Mouse (Mus musculus): ENCODE measurements at regions not wholly inside any gene's neighbourhood (a gene's known extent, or its start where the extent isn't known, plus 50 kb on each side); places are given as distances from the start of the nearest gene placed in this dataset.

DNA sequence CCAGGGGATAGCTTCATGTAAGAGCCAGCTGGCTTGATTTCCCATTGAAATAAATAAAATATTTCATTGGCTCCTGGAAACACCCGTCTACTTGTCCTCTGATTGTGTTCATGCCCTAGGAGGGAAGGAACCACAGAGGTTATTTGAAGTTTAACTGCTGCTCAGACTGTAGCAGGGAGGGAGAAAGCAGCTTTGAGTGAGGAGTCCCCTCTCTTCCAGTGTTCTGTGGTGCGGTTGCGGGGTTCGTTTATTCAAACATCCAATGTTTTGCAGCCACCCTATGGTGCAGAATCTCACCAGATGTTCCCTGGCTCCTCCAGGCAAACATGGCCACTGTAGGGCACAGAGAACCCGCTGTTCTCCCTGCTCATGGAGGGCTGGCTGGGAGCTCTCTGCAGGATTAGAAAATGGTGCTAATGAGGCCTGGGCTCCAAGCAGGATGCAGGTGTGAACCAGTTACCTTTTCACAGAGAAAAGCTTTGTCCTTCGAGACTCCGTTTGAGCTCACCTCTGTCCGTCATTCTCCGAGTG is 390.7 kb downstream of the Gpat3 start:
- 75% methylated on average over 9 of the region's 9 CpGs for WGBS
- DNase-seq (ENCODE audit: low spot score) (no peak), ATAC-seq (no peak)
- H3K27me3 ChIP-seq (replicated peaks; ENCODE audit: insufficient read depth, low read length) = no peaks in the 10 kb centered on the region
- H3K4me1 ChIP-seq (ENCODE audit: insufficient read depth, low read depth, low read length) = no peaks in the 10 kb centered on the region
- H3K4me2 ChIP-seq (replicated peaks; ENCODE audit: low read depth, low read length) = no peak overlapping the region
- no peak overlapping the region for H3K4me3 ChIP-seq (ENCODE audit: low read depth, low read length)
- no peaks in the 10 kb centered on the region for H3K9me3 ChIP-seq (ENCODE audit: low read length)
- TF ChIP-seq CTCF (IDR thresholded peaks at IDR 0.05) = no peak
- TF ChIP-seq EP300 (IDR thresholded peaks at IDR 0.05) = no peak
- H3K9ac ChIP-seq (replicated peaks; ENCODE audit: low read depth) = no peak overlapping the region
- no peaks in the 10 kb centered on the region for H3K36me3 ChIP-seq (ENCODE audit: insufficient read depth, low read length)
- H3K27ac ChIP-seq (ENCODE audit: low read length) = no peak overlapping the region

- Histone ChIP-seq H3K27ac (ENCODE audit: low read length) (no peak overlapping the region), H3K9me3 (ENCODE audit: low read length) (no peaks in the 10 kb centered on the region), H3K4me3 (ENCODE audit: low read depth, low read length) (no peak overlapping the region), H3K4me2 (replicated peaks; ENCODE audit: low read depth, low read length) (no peak overlapping the region), H3K9ac (replicated peaks; ENCODE audit: low read depth) (no peak overlapping the region), H3K4me1 (ENCODE audit: insufficient read depth, low read depth, low read length) (no peaks in the 10 kb centered on the region), H3K36me3 (ENCODE audit: insufficient read depth, low read length) (no peaks in the 10 kb centered on the region), H3K27me3 (replicated peaks; ENCODE audit: insufficient read depth, low read length) (no peaks in the 10 kb centered on the region)
- no peak for TF ChIP-seq EP300 (IDR thresholded peaks at IDR 0.05)
- ATAC-seq = no peak
- DNase-seq (ENCODE audit: low spot score) = no peak
- WGBS = 60% methylated on average over 10 of the region's 10 CpGs
These were observed 376.9 kb downstream of the Gpat3 start for GRCm38 (mm10) chr5:101222390-101222789.

DNA sequence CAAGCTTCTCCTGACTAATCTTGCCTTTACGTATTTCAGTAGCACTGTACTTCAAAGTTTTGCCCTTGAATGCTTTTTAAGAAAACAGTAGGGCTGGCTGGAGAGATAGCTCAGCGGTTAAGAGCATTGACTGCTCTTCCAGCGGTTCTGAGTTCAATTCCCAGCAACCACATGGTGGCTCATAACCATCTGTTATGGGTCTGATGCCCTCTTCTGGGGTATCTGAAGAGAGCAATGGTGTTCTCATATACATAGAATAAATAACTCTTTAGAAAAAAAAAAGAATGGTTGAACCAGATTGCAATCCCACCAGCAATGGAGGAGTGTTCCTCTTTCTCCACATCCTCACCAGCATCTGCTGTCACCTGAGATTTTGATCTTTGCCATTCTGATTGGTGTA is 372.6 kb downstream of the Gpat3 start:
- H3K4me1 ChIP-seq (ENCODE audit: insufficient read depth, low read depth, low read length) = no peaks in the 10 kb centered on the region
- no peak overlapping the region for H3K4me2 ChIP-seq (replicated peaks; ENCODE audit: low read depth, low read length)
- TF ChIP-seq EP300 (IDR thresholded peaks at IDR 0.05) (no peak), CTCF (IDR thresholded peaks at IDR 0.05) (no peak)
- H3K36me3 ChIP-seq (ENCODE audit: insufficient read depth, low read length) = no peaks in the 10 kb centered on the region
- H3K27ac ChIP-seq (ENCODE audit: low read length) = no peak overlapping the region
- no peak overlapping the region for H3K9ac ChIP-seq (replicated peaks; ENCODE audit: low read depth)
- DNase-seq (ENCODE audit: low spot score) (no peak), ATAC-seq (no peak)
- no peaks in the 10 kb centered on the region for H3K9me3 ChIP-seq (ENCODE audit: low read length)
- H3K27me3 ChIP-seq (replicated peaks; ENCODE audit: insufficient read depth, low read length) = no peaks in the 10 kb centered on the region
- H3K4me3 ChIP-seq (ENCODE audit: low read depth, low read length) = no peak overlapping the region
- WGBS = 89% methylated on average over 3 of the region's 3 CpGs

DNA sequence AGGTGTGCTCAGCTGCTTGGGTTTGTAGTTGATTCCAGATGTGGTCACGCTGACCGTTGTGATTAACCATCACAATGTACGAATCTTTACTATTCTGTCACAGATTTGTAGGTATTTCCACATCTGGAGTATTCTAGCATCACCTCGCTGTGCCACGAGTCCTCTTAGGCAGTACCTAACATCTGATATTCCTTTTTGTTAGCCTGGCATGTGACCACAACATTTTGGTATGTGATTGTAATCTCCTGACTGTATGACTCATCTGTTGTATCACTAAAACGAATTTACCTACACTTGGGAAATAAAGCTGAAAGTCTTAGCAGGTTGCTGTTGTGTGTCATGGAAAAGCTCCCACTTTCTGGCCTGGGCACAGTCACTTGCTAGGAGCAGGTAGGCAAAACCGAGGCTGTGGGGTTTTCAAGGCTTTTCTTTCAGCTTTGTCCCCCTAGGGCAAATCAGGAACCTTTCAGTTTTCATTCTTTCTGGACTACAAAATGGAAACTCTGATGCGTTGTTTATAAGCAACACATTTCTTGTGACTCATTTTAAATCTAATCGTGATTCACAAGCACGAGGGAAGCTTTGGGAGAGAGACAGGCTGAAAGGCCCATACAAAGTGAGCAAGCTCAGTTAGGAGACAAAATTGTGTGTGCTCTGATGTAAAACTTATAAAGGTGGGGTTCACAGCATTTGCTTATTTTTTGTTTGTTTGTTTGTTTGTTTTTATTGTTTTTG is 371.5 kb downstream of the Gpat3 start:
- no peak for DNase-seq (ENCODE audit: low spot score)
- no peak for TF ChIP-seq EP300 (IDR thresholded peaks at IDR 0.05)
- TF ChIP-seq CTCF (IDR thresholded peaks at IDR 0.05) = no peak
- no peaks in the 10 kb centered on the region for H3K9me3 ChIP-seq (ENCODE audit: low read length)
- no peaks in the 10 kb centered on the region for H3K27me3 ChIP-seq (replicated peaks; ENCODE audit: insufficient read depth, low read length)
- H3K4me2 ChIP-seq (replicated peaks; ENCODE audit: low read depth, low read length) = no peak overlapping the region
- no peak overlapping the region for H3K27ac ChIP-seq (ENCODE audit: low read length)
- 80% methylated on average over 10 of the region's 10 CpGs for WGBS
- H3K9ac ChIP-seq (replicated peaks; ENCODE audit: low read depth) = no peak overlapping the region
- no peak for ATAC-seq
- H3K4me3 ChIP-seq (ENCODE audit: low read depth, low read length) = no peak overlapping the region
- H3K36me3 ChIP-seq (ENCODE audit: insufficient read depth, low read length) = no peaks in the 10 kb centered on the region
- no peaks in the 10 kb centered on the region for H3K4me1 ChIP-seq (ENCODE audit: insufficient read depth, low read depth, low read length)

DNA sequence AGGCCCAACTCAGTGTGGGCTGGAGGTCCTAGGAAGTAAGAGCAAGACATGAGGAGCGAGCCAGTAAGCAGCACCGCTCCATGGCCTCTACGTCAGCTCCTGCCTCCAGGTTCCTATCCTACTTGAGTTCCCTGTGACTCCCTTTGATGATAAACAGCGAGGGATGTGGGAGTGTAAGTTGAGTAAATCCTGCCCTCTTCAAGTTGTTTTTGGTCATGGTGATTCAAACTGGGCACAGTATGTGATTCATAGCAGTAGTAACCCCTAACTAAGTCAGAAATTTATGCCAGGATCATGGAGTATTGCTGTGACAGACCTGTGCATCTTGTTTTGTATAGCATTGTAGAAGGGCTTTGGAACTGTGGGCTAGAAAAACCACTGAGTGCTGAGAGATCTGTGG is 366.5 kb downstream of the Gpat3 start:
- Histone ChIP-seq H3K36me3 (ENCODE audit: insufficient read depth, low read length) (no peaks in the 10 kb centered on the region), H3K4me2 (replicated peaks; ENCODE audit: low read depth, low read length) (no peak overlapping the region), H3K4me1 (ENCODE audit: insufficient read depth, low read depth, low read length) (no peaks in the 10 kb centered on the region), H3K27ac (ENCODE audit: low read length) (no peak overlapping the region), H3K9ac (replicated peaks; ENCODE audit: low read depth) (no peak overlapping the region), H3K27me3 (replicated peaks; ENCODE audit: insufficient read depth, low read length) (no peaks in the 10 kb centered on the region), H3K9me3 (ENCODE audit: low read length) (no peaks in the 10 kb centered on the region), H3K4me3 (ENCODE audit: low read depth, low read length) (no peak overlapping the region)
- ATAC-seq (no peak), DNase-seq (ENCODE audit: low spot score) (no peak)
- WGBS = 78% methylated on average over 4 of the region's 4 CpGs
- TF ChIP-seq EP300 (IDR thresholded peaks at IDR 0.05) (no peak), CTCF (IDR thresholded peaks at IDR 0.05) (no peak)

DNA sequence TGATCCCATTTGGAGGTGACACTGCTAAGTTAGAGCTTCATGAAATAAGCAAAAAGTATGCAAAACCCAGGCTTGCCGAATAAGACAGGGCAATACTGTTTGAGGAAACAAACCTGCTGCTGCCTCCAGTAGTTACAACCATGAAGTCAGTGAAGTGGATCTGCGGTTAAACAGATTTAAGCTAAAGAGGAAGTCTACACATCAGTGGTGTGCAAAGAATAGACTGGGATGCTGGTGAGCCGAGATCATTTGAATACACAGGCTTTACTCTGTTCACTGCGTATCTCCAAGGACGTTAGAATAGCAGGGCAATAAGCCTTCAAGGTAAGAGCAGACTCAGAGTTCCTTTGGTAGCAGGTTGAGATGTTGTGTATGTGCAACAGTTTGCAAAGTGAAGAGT is 362.6 kb downstream of the Gpat3 start:
- 81% methylated on average over 5 of the region's 5 CpGs for WGBS
- TF ChIP-seq CTCF (IDR thresholded peaks at IDR 0.05) = no peak
- TF ChIP-seq EP300 (IDR thresholded peaks at IDR 0.05) = no peak

More for the DNA sequence above, 362.6 kb downstream of the Gpat3 start:
- Histone ChIP-seq H3K4me3 (ENCODE audit: low read depth, low read length) (no peak overlapping the region), H3K27me3 (replicated peaks; ENCODE audit: insufficient read depth, low read length) (no peaks in the 10 kb centered on the region), H3K27ac (ENCODE audit: low read length) (no peak overlapping the region), H3K9me3 (ENCODE audit: low read length) (no peaks in the 10 kb centered on the region), H3K36me3 (ENCODE audit: insufficient read depth, low read length) (no peaks in the 10 kb centered on the region), H3K4me1 (ENCODE audit: insufficient read depth, low read depth, low read length) (no peaks in the 10 kb centered on the region), H3K9ac (replicated peaks; ENCODE audit: low read depth) (no peak overlapping the region), H3K4me2 (replicated peaks; ENCODE audit: low read depth, low read length) (no peak overlapping the region)
- no peak for DNase-seq (ENCODE audit: low spot score)
- ATAC-seq = no peak

Data from lung, postnatal 0 days (tissue).